Mouse (Mus musculus): Measurements from ENCODE around the gene Dlx4. TPM values are rescaled to one million over a fixed set of nuclear protein-coding genes. Genes with fewer than 3 reads are reported as not detected.

Dlx4 gene
- polyA plus RNA-seq, 1 experiment from 2014 or later, result 0.12 TPM

DNA sequence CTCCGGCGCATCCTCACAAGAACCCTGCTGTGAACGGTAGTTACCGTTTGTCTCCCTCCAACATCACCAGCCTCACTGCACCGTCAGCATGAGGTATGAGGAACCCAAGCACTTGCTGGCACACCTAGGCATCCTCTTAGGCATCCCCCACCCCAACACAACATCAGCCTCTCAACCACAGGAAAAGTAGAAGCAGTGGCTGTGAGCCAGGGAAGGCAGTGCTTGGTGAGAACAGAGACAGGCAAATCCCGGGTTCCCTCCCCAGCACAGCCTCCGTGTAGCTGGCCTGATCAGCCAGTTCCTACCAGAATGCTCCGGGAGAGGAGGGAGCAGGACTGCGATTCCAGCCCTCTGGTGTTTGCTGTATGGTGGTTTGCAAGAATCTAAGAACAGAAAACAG is 2.7 kb upstream of the Dlx4 start:
- DNase-seq (no peak), ATAC-seq (ENCODE audit: low FRiP score, low TSS enrichment) (no peak)
- Histone ChIP-seq H3K4me2 (ENCODE audit: low read length) (no peak overlapping the region), H3K4me1 (ENCODE audit: control insufficient read depth, insufficient read depth, low read length) (0 out of 2 replicates have a peak, but pooled peaks cover 6% of the 10 kb centered on the region), H3K27me3 (ENCODE audit: control insufficient read depth, insufficient read depth, low read length) (peaks cover 85% of the 10 kb centered on the region), H3K36me3 (ENCODE audit: control insufficient read depth, insufficient read depth, low read length) (no peaks in the 10 kb centered on the region), H3K4me3 (replicated peaks; ENCODE audit: low read depth, low read length) (no peak overlapping the region), H3K9me3 (ENCODE audit: control insufficient read depth, low read length) (no peaks in the 10 kb centered on the region), H3K9ac (replicated peaks; ENCODE audit: low read length) (no peak overlapping the region), H3K27ac (replicated peaks; ENCODE audit: low read depth, low read length) (no peak overlapping the region)
- WGBS, result 1% methylated on average over 9 of the region's 9 CpGs

DNA sequence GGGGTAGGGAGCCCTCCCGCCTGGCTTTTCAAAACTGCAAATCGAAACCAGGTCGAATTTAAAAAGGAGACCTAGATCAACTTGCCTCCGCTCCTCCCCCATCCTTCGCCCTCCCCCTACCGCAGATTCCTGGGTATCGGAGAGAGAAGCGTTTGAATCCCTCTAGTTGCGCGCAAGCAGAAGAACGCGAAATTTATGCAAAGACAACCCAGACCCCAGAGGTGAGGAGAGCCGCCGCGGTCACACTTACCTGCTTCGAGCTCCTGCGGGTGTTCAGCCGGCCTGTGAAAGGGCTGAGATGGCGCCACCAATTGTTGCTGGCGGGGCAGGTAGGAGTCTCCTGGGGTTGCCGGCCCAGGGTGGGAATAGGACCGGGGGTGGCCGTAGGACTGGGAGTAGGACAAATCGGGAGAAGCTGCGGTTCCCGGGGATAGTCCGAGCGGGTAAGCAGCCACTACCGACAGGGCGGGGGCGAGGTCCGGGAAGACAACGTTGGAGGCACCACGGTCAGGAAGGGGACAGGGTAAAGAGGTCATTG is 1.0 kb downstream of the Dlx4 start:
- H3K27ac ChIP-seq (replicated peaks; ENCODE audit: low read depth, low read length), result no peak overlapping the region
- no peak overlapping the region for H3K9ac ChIP-seq (replicated peaks; ENCODE audit: low read length)
- peak overlapping the region; percentile 56 for H3K4me2 ChIP-seq (ENCODE audit: low read length)
- peaks cover 10% of the 10 kb centered on the region; the same call in 1 of the 2 replicates for H3K4me1 ChIP-seq (ENCODE audit: control insufficient read depth, insufficient read depth, low read length)
- WGBS, result under 1% methylated on average over 34 of the region's 34 CpGs
- no peak for ATAC-seq (ENCODE audit: low FRiP score, low TSS enrichment)
- H3K36me3 ChIP-seq (ENCODE audit: control insufficient read depth, insufficient read depth, low read length), result no peaks in the 10 kb centered on the region
- H3K4me3 ChIP-seq (replicated peaks; ENCODE audit: low read depth, low read length), result no peak overlapping the region
- no peaks in the 10 kb centered on the region for H3K9me3 ChIP-seq (ENCODE audit: control insufficient read depth, low read length)
- H3K27me3 ChIP-seq (ENCODE audit: control insufficient read depth, insufficient read depth, low read length), result peaks cover 98% of the 10 kb centered on the region
- DNase-seq, result no peak

DNA sequence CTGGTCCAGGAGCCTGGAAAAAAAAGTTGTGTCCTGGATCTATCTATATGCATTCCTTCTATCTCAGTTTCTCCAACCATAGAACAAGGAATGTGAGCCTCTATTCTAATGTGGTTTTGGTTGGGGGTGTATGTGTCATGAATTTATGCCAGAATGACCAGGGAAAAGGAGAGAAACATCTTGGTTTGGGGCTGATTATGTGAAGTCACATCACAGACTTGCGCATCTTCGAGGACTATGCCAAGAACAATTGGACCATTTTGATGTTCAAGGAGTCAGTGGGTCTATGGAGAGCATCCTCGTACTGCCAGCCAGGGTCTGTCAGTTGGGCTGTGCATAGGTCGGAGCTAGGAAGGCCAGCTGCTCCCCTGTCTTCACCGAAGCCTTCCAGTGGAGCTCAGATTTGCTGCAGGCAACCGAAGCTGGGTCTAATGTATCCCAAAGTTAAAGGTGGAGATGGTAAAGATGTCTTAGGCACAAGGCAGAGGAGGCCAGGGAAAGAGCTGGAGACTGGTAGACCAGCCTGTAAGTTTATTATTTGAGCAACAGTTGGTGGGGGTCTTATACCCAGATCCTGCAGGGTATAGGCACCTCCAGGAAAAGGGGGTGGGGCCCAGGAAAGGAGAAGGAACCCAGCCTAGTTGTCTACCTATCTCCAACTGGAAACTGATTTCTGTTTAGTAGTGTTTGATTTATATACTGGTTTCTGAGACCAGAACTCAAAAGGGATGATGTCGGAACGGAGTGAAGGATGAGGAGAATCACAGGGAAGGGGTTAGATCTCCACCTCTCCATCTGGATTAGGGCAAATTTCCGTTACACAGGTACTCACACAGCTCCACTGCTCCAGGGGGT is 1.7 kb downstream of the Dlx4 start:
- Histone ChIP-seq H3K4me2 (ENCODE audit: low read length) (no peak overlapping the region), H3K27ac (replicated peaks; ENCODE audit: low read depth, low read length) (no peak overlapping the region), H3K9ac (replicated peaks; ENCODE audit: low read length) (no peak overlapping the region), H3K9me3 (ENCODE audit: control insufficient read depth, low read length) (no peaks in the 10 kb centered on the region), H3K36me3 (ENCODE audit: control insufficient read depth, insufficient read depth, low read length) (no peaks in the 10 kb centered on the region), H3K4me1 (ENCODE audit: control insufficient read depth, insufficient read depth, low read length) (peaks cover 10% of the 10 kb centered on the region; the same call in 1 of the 2 replicates), H3K4me3 (replicated peaks; ENCODE audit: low read depth, low read length) (no peak overlapping the region), H3K27me3 (ENCODE audit: control insufficient read depth, insufficient read depth, low read length) (peaks cover 98% of the 10 kb centered on the region)
- ATAC-seq (ENCODE audit: low FRiP score, low TSS enrichment) (no peak), DNase-seq (no peak)
- WGBS, result 3% methylated on average over 9 of the region's 9 CpGs

DNA sequence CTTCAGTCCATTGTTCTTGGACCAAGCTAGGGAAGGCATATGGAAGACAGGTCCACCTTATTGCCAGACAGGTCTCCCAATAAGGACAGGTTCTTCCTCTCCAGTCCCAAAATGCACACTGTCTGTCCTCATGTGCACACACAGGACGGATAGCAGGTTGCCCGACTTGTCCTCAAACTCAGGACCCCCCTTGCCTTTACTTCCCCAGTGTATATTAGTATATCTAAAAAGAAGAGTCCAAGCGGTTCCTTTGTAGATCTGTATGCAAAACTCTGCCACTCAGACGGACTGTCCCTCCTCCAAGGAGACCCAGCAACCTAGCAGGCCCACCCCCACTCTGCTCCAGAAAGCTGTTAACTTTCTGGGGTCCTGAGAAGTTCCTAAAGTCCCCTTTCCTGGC is 2.4 kb downstream of the Dlx4 start:
- WGBS, result 5% methylated on average over 4 of the region's 4 CpGs
- ATAC-seq (ENCODE audit: low FRiP score, low TSS enrichment), result no peak
- Histone ChIP-seq H3K4me3 (replicated peaks; ENCODE audit: low read depth, low read length) (no peak overlapping the region), H3K36me3 (ENCODE audit: control insufficient read depth, insufficient read depth, low read length) (no peaks in the 10 kb centered on the region), H3K9ac (replicated peaks; ENCODE audit: low read length) (no peak overlapping the region), H3K9me3 (ENCODE audit: control insufficient read depth, low read length) (no peaks in the 10 kb centered on the region), H3K27ac (replicated peaks; ENCODE audit: low read depth, low read length) (no peak overlapping the region), H3K4me1 (ENCODE audit: control insufficient read depth, insufficient read depth, low read length) (peaks cover 10% of the 10 kb centered on the region; the same call in 1 of the 2 replicates), H3K4me2 (ENCODE audit: low read length) (no peak overlapping the region), H3K27me3 (ENCODE audit: control insufficient read depth, insufficient read depth, low read length) (peaks cover 96% of the 10 kb centered on the region)
- DNase-seq, result no peak

DNA sequence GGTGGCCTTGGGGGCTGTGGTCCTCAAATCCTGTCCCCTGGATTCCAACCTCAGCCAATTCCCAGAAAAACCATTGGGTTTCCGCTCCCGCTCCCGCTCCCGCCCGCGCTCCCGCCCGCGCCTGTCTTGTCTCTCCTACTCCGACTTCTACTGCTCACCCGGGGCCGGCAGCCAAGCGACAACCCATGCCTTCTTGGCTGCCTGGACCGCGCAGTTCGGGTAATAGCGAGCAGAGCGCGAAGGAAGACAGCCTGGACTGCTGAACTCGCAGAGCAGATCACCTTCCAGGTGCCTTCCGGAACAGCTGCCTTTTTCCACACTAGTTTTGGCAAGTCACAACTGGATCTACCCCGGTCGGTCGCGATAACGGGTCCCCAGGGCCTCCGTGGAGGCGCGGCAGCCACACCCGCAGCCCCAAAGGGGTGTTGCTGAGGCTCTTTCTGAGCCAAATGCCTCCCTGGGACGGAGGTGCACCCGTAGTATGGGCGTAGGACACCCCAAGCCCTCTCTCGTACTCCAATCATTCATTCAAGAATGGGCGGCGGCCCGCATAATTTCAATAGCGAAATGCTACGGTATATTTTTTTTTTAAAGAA is 3.0 kb downstream of the Dlx4 start:
- no peak overlapping the region for H3K27ac ChIP-seq (replicated peaks; ENCODE audit: low read depth, low read length)
- H3K36me3 ChIP-seq (ENCODE audit: control insufficient read depth, insufficient read depth, low read length), result no peaks in the 10 kb centered on the region
- H3K27me3 ChIP-seq (ENCODE audit: control insufficient read depth, insufficient read depth, low read length), result peaks cover 90% of the 10 kb centered on the region
- no peaks in the 10 kb centered on the region for H3K9me3 ChIP-seq (ENCODE audit: control insufficient read depth, low read length)
- peaks cover 10% of the 10 kb centered on the region; the same call in 1 of the 2 replicates for H3K4me1 ChIP-seq (ENCODE audit: control insufficient read depth, insufficient read depth, low read length)
- WGBS, result 2% methylated on average over 39 of the region's 39 CpGs
- no peak for ATAC-seq (ENCODE audit: low FRiP score, low TSS enrichment)
- no peak overlapping the region for H3K4me2 ChIP-seq (ENCODE audit: low read length)
- no peak overlapping the region for H3K4me3 ChIP-seq (replicated peaks; ENCODE audit: low read depth, low read length)
- peak; percentile 62 for DNase-seq
- no peak overlapping the region for H3K9ac ChIP-seq (replicated peaks; ENCODE audit: low read length)

DNA sequence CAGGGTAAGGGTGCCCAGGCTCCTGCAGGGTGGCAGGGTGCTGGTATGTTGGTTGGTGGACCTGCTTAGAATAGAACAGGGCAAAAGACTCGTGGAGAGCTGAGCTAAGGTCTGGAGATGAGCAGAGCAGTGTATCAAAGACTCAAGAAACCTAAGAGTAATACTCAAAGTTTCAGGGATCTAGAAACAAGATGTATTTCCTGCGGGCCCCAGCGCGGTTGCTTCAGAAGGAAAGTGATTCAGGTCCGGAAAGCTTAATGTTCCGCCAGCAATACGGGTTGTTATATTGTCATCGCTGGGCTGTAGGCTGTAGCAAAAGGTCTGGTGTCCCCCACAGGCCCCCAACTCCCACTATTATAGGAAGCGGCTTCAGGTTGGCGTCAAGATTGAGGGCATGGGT is 3.8 kb downstream of the Dlx4 start:
- DNase-seq, result no peak
- peaks cover 86% of the 10 kb centered on the region for H3K27me3 ChIP-seq (ENCODE audit: control insufficient read depth, insufficient read depth, low read length)
- no peak overlapping the region for H3K27ac ChIP-seq (replicated peaks; ENCODE audit: low read depth, low read length)
- no peak overlapping the region for H3K4me3 ChIP-seq (replicated peaks; ENCODE audit: low read depth, low read length)
- no peak for ATAC-seq (ENCODE audit: low FRiP score, low TSS enrichment)
- no peaks in the 10 kb centered on the region for H3K9me3 ChIP-seq (ENCODE audit: control insufficient read depth, low read length)
- no peak overlapping the region for H3K4me2 ChIP-seq (ENCODE audit: low read length)
- H3K36me3 ChIP-seq (ENCODE audit: control insufficient read depth, insufficient read depth, low read length), result no peaks in the 10 kb centered on the region
- H3K9ac ChIP-seq (replicated peaks; ENCODE audit: low read length), result no peak overlapping the region
- H3K4me1 ChIP-seq (ENCODE audit: control insufficient read depth, insufficient read depth, low read length), result peaks cover 10% of the 10 kb centered on the region; the same call in 1 of the 2 replicates
- 8% methylated on average over 10 of the region's 10 CpGs for WGBS

DNA sequence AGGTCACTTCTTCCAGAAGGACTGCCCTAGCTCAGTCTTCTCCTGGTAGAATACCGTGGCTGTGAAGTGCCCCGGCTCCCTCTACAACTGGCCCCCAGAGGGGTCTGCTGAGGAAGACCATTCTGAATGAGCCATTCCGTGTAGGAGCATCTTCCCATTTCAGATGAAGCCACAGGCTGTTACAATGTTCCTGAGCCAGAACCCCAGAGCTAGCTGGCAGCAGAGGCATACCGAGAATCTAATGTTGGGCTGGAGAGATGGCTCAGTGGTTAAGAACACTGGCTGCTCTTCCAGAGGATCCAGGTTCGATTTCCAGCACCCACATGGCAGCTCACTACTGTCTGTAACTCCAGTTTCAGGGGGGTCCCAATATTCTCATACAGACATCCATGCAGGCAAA is 6.2 kb downstream of the Dlx4 start:
- 46% methylated on average over 5 of the region's 5 CpGs for WGBS
- no peak overlapping the region for H3K27ac ChIP-seq (replicated peaks; ENCODE audit: low read depth, low read length)
- H3K36me3 ChIP-seq (ENCODE audit: control insufficient read depth, insufficient read depth, low read length), result no peaks in the 10 kb centered on the region
- no peak overlapping the region for H3K4me3 ChIP-seq (replicated peaks; ENCODE audit: low read depth, low read length)
- ATAC-seq (ENCODE audit: low FRiP score, low TSS enrichment) (no peak), DNase-seq (no peak)
- H3K4me1 ChIP-seq (ENCODE audit: control insufficient read depth, insufficient read depth, low read length), result peaks cover 4% of the 10 kb centered on the region; the same call in 1 of the 2 replicates
- H3K4me2 ChIP-seq (ENCODE audit: low read length), result no peak overlapping the region
- no peaks in the 10 kb centered on the region for H3K9me3 ChIP-seq (ENCODE audit: control insufficient read depth, low read length)
- no peak overlapping the region for H3K9ac ChIP-seq (replicated peaks; ENCODE audit: low read length)
- H3K27me3 ChIP-seq (ENCODE audit: control insufficient read depth, insufficient read depth, low read length), result peaks cover 64% of the 10 kb centered on the region

DNA sequence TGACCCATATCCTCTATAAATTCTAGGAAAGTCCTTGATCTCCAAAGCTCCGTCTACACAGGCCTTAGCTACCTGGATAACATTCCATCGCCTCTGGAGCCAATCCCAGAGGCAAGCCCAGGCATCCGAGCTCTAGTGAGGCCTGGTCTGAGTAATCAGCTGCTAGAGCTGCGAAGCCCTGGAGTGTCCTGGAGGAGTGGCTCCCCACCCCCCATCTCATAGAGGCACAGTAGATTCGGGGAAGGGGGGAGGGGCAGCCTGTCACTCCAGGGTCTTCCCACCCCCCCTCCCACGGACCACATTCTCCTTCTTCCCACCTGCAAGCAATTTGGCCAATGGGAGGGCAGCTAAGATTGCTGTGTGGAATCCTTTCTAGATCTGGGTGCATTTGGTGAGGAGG is 8.8 kb downstream of the Dlx4 start:
- peaks cover 38% of the 10 kb centered on the region for H3K27me3 ChIP-seq (ENCODE audit: control insufficient read depth, insufficient read depth, low read length)
- DNase-seq (no peak), ATAC-seq (ENCODE audit: low FRiP score, low TSS enrichment) (no peak)
- H3K36me3 ChIP-seq (ENCODE audit: control insufficient read depth, insufficient read depth, low read length), result no peaks in the 10 kb centered on the region
- H3K9me3 ChIP-seq (ENCODE audit: control insufficient read depth, low read length), result no peaks in the 10 kb centered on the region
- H3K27ac ChIP-seq (replicated peaks; ENCODE audit: low read depth, low read length), result no peak overlapping the region
- WGBS, result 19% methylated on average over 6 of the region's 6 CpGs
- H3K4me1 ChIP-seq (ENCODE audit: control insufficient read depth, insufficient read depth, low read length), result no peaks in the 10 kb centered on the region
- no peak overlapping the region for H3K4me3 ChIP-seq (replicated peaks; ENCODE audit: low read depth, low read length)
- H3K9ac ChIP-seq (replicated peaks; ENCODE audit: low read length), result no peak overlapping the region
- H3K4me2 ChIP-seq (ENCODE audit: low read length), result no peak overlapping the region

All from midbrain, embryonic 14.5 days (tissue).